Mouse (Mus musculus) macrophage (primary cell): ENCODE measurements around the gene Serpinf1. TPM values are rescaled to one million over a fixed set of nuclear protein-coding genes. Genes with fewer than 3 reads are reported as not detected.
A peak's percentile ranks its signal among the peaks of the same experiment; 100 is the strongest.

Source experiments
- H3K27ac ChIP-seq: fragments of 350-480 bp; formaldehyde crosslinking; 2 replicates; pipeline ENCODE4 v1.9.0; 2021
- H3K36me3 ChIP-seq: fragments of 350-480 bp; formaldehyde crosslinking; 2 replicates; pipeline ENCODE4 v1.9.0; 2021; ENCODE audit errors: inconsistent target
- H3K4me3 ChIP-seq: fragments of 350-480 bp; formaldehyde crosslinking; 2 replicates; pipeline ENCODE4 v1.9.0; 2021; ENCODE audit errors: inconsistent target
- H3K79me2 ChIP-seq: fragments of 350-480 bp; formaldehyde crosslinking; 2 replicates; pipeline ENCODE4 v1.9.0; 2021; ENCODE audit errors: inconsistent target
- WGBS: methylation state at CpG from one replicate; pipeline ENCODE4 v1.1.7; 2026; ENCODE audit warnings: inconsistent platforms; ENCODE audit not compliant: missing documents; 5-methylcytosine and 5-hydroxymethylcytosine counted together
- polyA plus RNA-seq: library from polyadenylated mRNA; stranded (reverse); fragments of 250-400 nt; gene quantifications from 3 replicates; pipeline ENCODE4 v1.2.4, GENCODE M21; 2018; ENCODE audit warnings: inconsistent platforms

Gene Serpinf1
- polyA plus RNA-seq, 1 experiment from 2014 or later, result 1.0 TPM

GRCm38 (mm10) chr11:75421375-75422012 lies 1.0 kb downstream of the Serpinf1 start:
- Histone ChIP-seq H3K36me3 (no peaks in the 10 kb centered on the region), H3K79me2 (no peaks in the 10 kb centered on the region), H3K27ac (no peak overlapping the region), H3K4me3 (no peak overlapping the region)
- 75% methylated on average over 6 of the region's 6 CpGs for WGBS

GRCm38 (mm10) chr11:75420810-75421374 lies 1.6 kb downstream of the Serpinf1 start:
- Histone ChIP-seq H3K79me2 (no peaks in the 10 kb centered on the region), H3K4me3 (no peak overlapping the region), H3K27ac (no peak overlapping the region), H3K36me3 (no peaks in the 10 kb centered on the region)
- WGBS, result 79% methylated on average over 5 of the region's 5 CpGs

GRCm38 (mm10) chr11:75420037-75420436 lies 2.5 kb downstream of the Serpinf1 start:
- Histone ChIP-seq H3K27ac (no peak overlapping the region), H3K79me2 (no peaks in the 10 kb centered on the region), H3K4me3 (no peak overlapping the region), H3K36me3 (no peaks in the 10 kb centered on the region)
- WGBS, result 80% methylated on average over 5 of the region's 7 CpGs

GRCm38 (mm10) chr11:75415994-75416393 lies 6.5 kb downstream of the Serpinf1 start:
- H3K79me2 ChIP-seq, result no peaks in the 10 kb centered on the region
- no peaks in the 10 kb centered on the region for H3K36me3 ChIP-seq
- H3K27ac ChIP-seq, result no peak overlapping the region
- 53% methylated on average over 13 of the region's 13 CpGs for WGBS
- H3K4me3 ChIP-seq, result no peak overlapping the region

- 0 out of 2 replicates have a peak overlapping the region, but pooled peaks have one; percentile 21 for H3K27ac ChIP-seq
Observed at GRCm38 (mm10) chr11:75415096-75415495, 7.4 kb downstream of the Serpinf1 start.

GRCm38 (mm10) chr11:75410591-75410990 lies 11.9 kb downstream of the Serpinf1 start:
- H3K36me3 ChIP-seq, result no peaks in the 10 kb centered on the region
- WGBS, result 94% methylated on average over 7 of the region's 7 CpGs
- H3K4me3 ChIP-seq, result no peak overlapping the region
- no peak overlapping the region for H3K27ac ChIP-seq
- H3K79me2 ChIP-seq, result no peaks in the 10 kb centered on the region

More at GRCm38 (mm10) chr11:75415096-75415495, 7.4 kb downstream of the Serpinf1 start:
- 8% methylated on average over 7 of the region's 7 CpGs for WGBS
- Histone ChIP-seq H3K79me2 (no peaks in the 10 kb centered on the region), H3K4me3 (no peak overlapping the region), H3K36me3 (no peaks in the 10 kb centered on the region)

GRCm38 (mm10) chr11:75409679-75410575 lies 12.6 kb downstream of the Serpinf1 start:
- Histone ChIP-seq H3K27ac (no peak overlapping the region), H3K36me3 (no peaks in the 10 kb centered on the region), H3K79me2 (no peaks in the 10 kb centered on the region), H3K4me3 (no peak overlapping the region)
- 49% methylated on average over 15 of the region's 17 CpGs for WGBS

- Histone ChIP-seq H3K79me2 (no peaks in the 10 kb centered on the region), H3K4me3 (no peak overlapping the region), H3K36me3 (no peaks in the 10 kb centered on the region), H3K27ac (no peak overlapping the region)
- 88% methylated on average over 3 of the region's 3 CpGs for WGBS
Observed at GRCm38 (mm10) chr11:75406865-75407264, 15.6 kb downstream of the Serpinf1 start.

GRCm38 (mm10) chr11:75406104-75406503 lies 16.4 kb downstream of the Serpinf1 start:
- H3K36me3 ChIP-seq, result no peaks in the 10 kb centered on the region
- H3K27ac ChIP-seq, result no peak overlapping the region
- WGBS, result 87% methylated on average over 2 of the region's 4 CpGs
- H3K4me3 ChIP-seq, result no peak overlapping the region
- H3K79me2 ChIP-seq, result no peaks in the 10 kb centered on the region

GRCm38 (mm10) chr11:75404801-75405200 lies 17.7 kb downstream of the Serpinf1 start:
- no peak overlapping the region for H3K27ac ChIP-seq
- H3K4me3 ChIP-seq, result no peak overlapping the region
- 94% methylated on average over 6 of the region's 6 CpGs for WGBS
- H3K36me3 ChIP-seq, result no peaks in the 10 kb centered on the region
- no peaks in the 10 kb centered on the region for H3K79me2 ChIP-seq

- no peak overlapping the region for H3K27ac ChIP-seq
- WGBS, result 91% methylated on average over 6 of the region's 6 CpGs
- no peaks in the 10 kb centered on the region for H3K79me2 ChIP-seq
- no peaks in the 10 kb centered on the region for H3K36me3 ChIP-seq
- H3K4me3 ChIP-seq, result no peak overlapping the region
Observed at GRCm38 (mm10) chr11:75403301-75404052, 19.0 kb downstream of the Serpinf1 start.

- H3K79me2 ChIP-seq, result no peaks in the 10 kb centered on the region
- WGBS, result 78% methylated on average over 5 of the region's 5 CpGs
- H3K36me3 ChIP-seq, result no peaks in the 10 kb centered on the region
- H3K27ac ChIP-seq, result no peak overlapping the region
- no peak overlapping the region for H3K4me3 ChIP-seq
Observed at GRCm38 (mm10) chr11:75402271-75402690, 20.2 kb downstream of the Serpinf1 start.

- Histone ChIP-seq H3K79me2 (no peaks in the 10 kb centered on the region), H3K27ac (no peak overlapping the region), H3K36me3 (no peaks in the 10 kb centered on the region), H3K4me3 (no peak overlapping the region)
- WGBS, result 91% methylated on average over 9 of the region's 9 CpGs
Observed at GRCm38 (mm10) chr11:75400099-75400498, 22.4 kb downstream of the Serpinf1 start.

- no peaks in the 10 kb centered on the region for H3K79me2 ChIP-seq
- H3K27ac ChIP-seq, result no peak overlapping the region
- no peak overlapping the region for H3K4me3 ChIP-seq
- 83% methylated on average over 11 of the region's 11 CpGs for WGBS
- H3K36me3 ChIP-seq, result no peaks in the 10 kb centered on the region
Observed at GRCm38 (mm10) chr11:75399411-75399841, 23.1 kb downstream of the Serpinf1 start.
